Mouse (Mus musculus): ENCODE data around the gene Pagr1b.

DNA sequence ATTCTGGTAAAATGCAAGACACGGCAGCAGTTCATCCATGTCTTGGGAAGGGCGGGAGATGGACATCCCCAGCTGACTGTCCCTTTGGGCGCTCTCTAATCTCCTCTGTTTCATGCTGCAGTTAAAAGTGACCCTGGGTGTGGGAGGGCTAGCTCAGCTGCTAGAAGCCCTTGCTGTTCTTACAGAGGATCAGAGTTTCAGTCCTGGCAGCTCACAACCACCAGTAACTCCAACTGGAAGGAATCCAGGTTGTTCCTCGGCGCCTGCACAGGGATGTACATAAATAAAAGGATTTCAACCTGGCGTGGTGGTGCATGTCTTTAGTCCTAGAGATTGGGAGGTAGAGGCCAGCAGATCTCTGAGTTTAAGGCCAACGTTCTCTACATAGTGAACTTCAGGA, 33.2 kb downstream of the Pagr1b start:
- TF ChIP-seq GATA1 (IDR thresholded peaks at IDR 0.05; ENCODE audit: borderline replicate concordance, low read length), result no peak
- TF ChIP-seq FLI1 (IDR thresholded peaks at IDR 0.05; ENCODE audit: low read length), result no peak

All from megakaryocyte, embryonic 14.5 days (primary cell).